Mouse (Mus musculus): ENCODE data around the gene Gm11596.
"Not testable (repeated sequence)": the region's sequence is repeated elsewhere in the genome, so short reads cannot be mapped to it uniquely, and the experiment has no call there.

GRCm38 (mm10) chr11:99815566-99815965 is 22.3 kb upstream of the Gm11596 start, which contains the start of gene Gm11564:
- TF ChIP-seq SIN3A (IDR thresholded peaks at IDR 0.05; ENCODE audit: low read length); CTCF (IDR thresholded peaks at IDR 0.05 in 2 of 3, conservative IDR thresholded peaks at IDR 0.05 in 1 of 3; ENCODE audit: control insufficient read depth in 1 of 3, insufficient read depth in 1 of 3, low read depth in 2 of 3, low read length in 3 of 3, poor library complexity in 1 of 3, severe bottlenecking in 1 of 3); CHD2 (IDR thresholded peaks at IDR 0.05; ENCODE audit: low read length); POLR2A (IDR thresholded peaks at IDR 0.05; ENCODE audit: control insufficient read depth in 1 of 2, insufficient read depth in 1 of 2, low read depth in 1 of 2, low read length in 2 of 2, poor library complexity in 1 of 2); GATA1 (IDR thresholded peaks at IDR 0.05; ENCODE audit: low read depth, low read length); GABPA (IDR thresholded peaks at IDR 0.05; ENCODE audit: low read depth, low read length); MYC (IDR thresholded peaks at IDR 0.05; ENCODE audit: low read depth, low read length); USF2 (IDR thresholded peaks at IDR 0.05; ENCODE audit: borderline replicate concordance in 1 of 2, insufficient read depth in 1 of 2, low read depth in 1 of 2, low read length in 2 of 2): not testable (repeated sequence)
